Mouse (Mus musculus) embryonic facial prominence, embryonic 10.5 days (tissue): ENCODE data around the gene Tyw5. TPM values are rescaled to one million over a fixed set of nuclear protein-coding genes. Genes with fewer than 3 reads are reported as not detected.

Source experiments
- DNase-seq: peaks from one replicate; pipeline ENCODE4 v3.0.0-alpha.2; 2017; ENCODE audit warnings: low spot score
- H3K27ac ChIP-seq: fragments of 300-500 bp; sonication (generic); replicated peaks from 2 replicates; pipeline ENCODE4 v1.5.1; 2016; ENCODE audit warnings: mild to moderate bottlenecking
- H3K27me3 ChIP-seq: fragments of 300-500 bp; sonication (generic); replicated peaks from 2 replicates; pipeline ENCODE4 v1.6.1; 2016; ENCODE audit warnings: low read depth, mild to moderate bottlenecking; ENCODE audit not compliant: poor library complexity, severe bottlenecking
- H3K36me3 ChIP-seq: fragments of 300-500 bp; sonication (generic); replicated peaks from 2 replicates; pipeline ENCODE4 v1.6.1; 2016; ENCODE audit warnings: mild to moderate bottlenecking, moderate library complexity
- H3K4me1 ChIP-seq: fragments of 300-500 bp; sonication (generic); 2 replicates; pipeline ENCODE4 v1.6.1; 2016
- H3K4me3 ChIP-seq: fragments of 300-500 bp; sonication (generic); 2 replicates; pipeline ENCODE4 v1.5.1; 2016; ENCODE audit warnings: mild to moderate bottlenecking, moderate library complexity
- H3K9me3 ChIP-seq: fragments of 300-500 bp; sonication (generic); 2 replicates; pipeline ENCODE4 v1.6.1; 2016; ENCODE audit warnings: mild to moderate bottlenecking
- WGBS: fragments of 180-500 bp; shearing (Covaris S2); methylation state at CpG from one replicate; pipeline ENCODE4 v1.1.7; 2016; 5-methylcytosine and 5-hydroxymethylcytosine counted together
- polyA plus RNA-seq: library from polyadenylated mRNA; unstranded; fragments of >200 nt; fragmentation: Nextera tagmentation; extraction: Ambion mirVana; gene quantifications from 2 replicates; pipeline ENCODE4 v1.2.1, GENCODE M21; 2016

Gene Tyw5
- polyA plus RNA-seq, 1 experiment from 2014 or later, result 34.8 TPM

- Histone ChIP-seq H3K27ac (peak overlapping the region; percentile 90), H3K4me1 (peaks cover 13% of the 10 kb centered on the region)
Observed at GRCm38 (mm10) chr1:57376806-57377205, 30.1 kb downstream of the Tyw5 start.

GRCm38 (mm10) chr1:57375276-57375675, 31.6 kb downstream of the Tyw5 start:
- 89% methylated on average over 2 of the region's 2 CpGs for WGBS
- no peak for DNase-seq
- H3K27ac ChIP-seq, result no peak overlapping the region
- H3K4me1 ChIP-seq, result peaks cover 13% of the 10 kb centered on the region
- no peaks in the 10 kb centered on the region for H3K27me3 ChIP-seq
- H3K9me3 ChIP-seq, result no peaks in the 10 kb centered on the region
- peaks cover 10% of the 10 kb centered on the region for H3K36me3 ChIP-seq
- H3K4me3 ChIP-seq, result no peak overlapping the region

More at GRCm38 (mm10) chr1:57376806-57377205, 30.1 kb downstream of the Tyw5 start:
- peaks cover 10% of the 10 kb centered on the region for H3K36me3 ChIP-seq
- no peaks in the 10 kb centered on the region for H3K9me3 ChIP-seq
- no peak for DNase-seq
- 70% methylated on average over 6 of the region's 6 CpGs for WGBS
- no peaks in the 10 kb centered on the region for H3K27me3 ChIP-seq
- peak overlapping the region; percentile 84 for H3K4me3 ChIP-seq

- Histone ChIP-seq H3K27ac (no peak overlapping the region), H3K9me3 (no peaks in the 10 kb centered on the region), H3K36me3 (peaks cover 10% of the 10 kb centered on the region), H3K4me1 (no peaks in the 10 kb centered on the region), H3K4me3 (no peak overlapping the region), H3K27me3 (no peaks in the 10 kb centered on the region)
- no peak for DNase-seq
- WGBS, result 90% methylated on average over 4 of the region's 4 CpGs
Observed at GRCm38 (mm10) chr1:57370451-57370850, 36.5 kb downstream of the Tyw5 start.

GRCm38 (mm10) chr1:57369111-57369510, 37.8 kb downstream of the Tyw5 start:
- Histone ChIP-seq H3K27ac (no peak overlapping the region), H3K36me3 (peaks cover 10% of the 10 kb centered on the region), H3K27me3 (no peaks in the 10 kb centered on the region), H3K4me1 (no peaks in the 10 kb centered on the region), H3K4me3 (no peak overlapping the region), H3K9me3 (no peaks in the 10 kb centered on the region)
- WGBS, result 79% methylated on average over 4 of the region's 4 CpGs
- no peak for DNase-seq

GRCm38 (mm10) chr1:57367446-57367845, 39.5 kb downstream of the Tyw5 start:
- no peak overlapping the region for H3K4me3 ChIP-seq
- H3K36me3 ChIP-seq, result 0 out of 2 replicates have a peak, but pooled peaks cover 3% of the 10 kb centered on the region
- 89% methylated on average over 3 of the region's 3 CpGs for WGBS
- no peak overlapping the region for H3K27ac ChIP-seq
- no peaks in the 10 kb centered on the region for H3K27me3 ChIP-seq
- no peaks in the 10 kb centered on the region for H3K4me1 ChIP-seq
- no peak for DNase-seq
- H3K9me3 ChIP-seq, result no peaks in the 10 kb centered on the region

GRCm38 (mm10) chr1:57358546-57358945, 48.4 kb downstream of the Tyw5 start:
- Histone ChIP-seq H3K36me3 (no peaks in the 10 kb centered on the region), H3K9me3 (no peaks in the 10 kb centered on the region), H3K4me3 (no peak overlapping the region), H3K4me1 (0 out of 2 replicates have a peak, but pooled peaks cover 2% of the 10 kb centered on the region), H3K27me3 (no peaks in the 10 kb centered on the region), H3K27ac (no peak overlapping the region)
- DNase-seq, result no peak
- WGBS, result 55% methylated on average over 5 of the region's 5 CpGs

- Histone ChIP-seq H3K9me3 (no peaks in the 10 kb centered on the region), H3K27me3 (no peaks in the 10 kb centered on the region), H3K4me1 (no peaks in the 10 kb centered on the region), H3K36me3 (no peaks in the 10 kb centered on the region), H3K27ac (no peak overlapping the region), H3K4me3 (no peak overlapping the region)
- 63% methylated on average over 1 of the region's 1 CpGs for WGBS
- DNase-seq, result no peak
Observed at GRCm38 (mm10) chr1:57351941-57352340, 55.0 kb downstream of the Tyw5 start.

GRCm38 (mm10) chr1:57347487-57347886, 59.4 kb downstream of the Tyw5 start:
- no peak overlapping the region for H3K4me3 ChIP-seq
- no peaks in the 10 kb centered on the region for H3K27me3 ChIP-seq
- H3K4me1 ChIP-seq, result peaks cover 11% of the 10 kb centered on the region
- H3K36me3 ChIP-seq, result no peaks in the 10 kb centered on the region
- no peaks in the 10 kb centered on the region for H3K9me3 ChIP-seq
- no peak for DNase-seq
- no peak overlapping the region for H3K27ac ChIP-seq

- Histone ChIP-seq H3K27me3 (no peaks in the 10 kb centered on the region), H3K9me3 (no peaks in the 10 kb centered on the region), H3K4me1 (peaks cover 11% of the 10 kb centered on the region), H3K27ac (no peak overlapping the region), H3K36me3 (no peaks in the 10 kb centered on the region), H3K4me3 (no peak overlapping the region)
- 33% methylated on average over 2 of the region's 2 CpGs for WGBS
- DNase-seq, result no peak
Observed at GRCm38 (mm10) chr1:57341197-57341596, 65.7 kb downstream of the Tyw5 start.

- Histone ChIP-seq H3K36me3 (no peaks in the 10 kb centered on the region), H3K27me3 (no peaks in the 10 kb centered on the region), H3K27ac (no peak overlapping the region), H3K4me1 (peaks cover 7% of the 10 kb centered on the region; the same call in 1 of the 2 replicates), H3K9me3 (no peaks in the 10 kb centered on the region), H3K4me3 (no peak overlapping the region)
- WGBS, result 61% methylated on average over 14 of the region's 14 CpGs
- DNase-seq, result no peak
Observed at GRCm38 (mm10) chr1:57339156-57339796, 67.6 kb downstream of the Tyw5 start.

Other genes starting within 250 kb of the Tyw5 start
- 8.6 and 11.0 TPM in 2 replicates for gene 1700066M21Rik, start 29.5 kb downstream of the Tyw5 start, polyA plus RNA-seq
- gene Maip1, start 773 bp downstream of the Tyw5 start, polyA plus RNA-seq, result 19.0 and 19.5 TPM in 2 replicates